Mouse (Mus musculus) neural tube, embryonic 11.5 days (tissue): ENCODE measurements around the gene Zcchc8. TPM values are rescaled to one million over a fixed set of nuclear protein-coding genes. Genes with fewer than 3 reads are reported as not detected.

Experiments used
- ATAC-seq: fragments of 200-750 bp; cut with Nextera tagmentation; 2 replicates; pipeline ENCODE4 v1.8.0; 2017; ENCODE audit warnings: moderate number of reproducible peaks, mild to moderate bottlenecking, moderate TSS enrichment, moderate library complexity; ENCODE audit not compliant: insufficient read depth, low FRiP score, low TSS enrichment
- DNase-seq: peaks from one replicate; pipeline ENCODE4 v3.0.0-alpha.2; 2015; ENCODE audit warnings: low spot score
- H3K27ac ChIP-seq: fragments of 300-500 bp; sonication (generic); 2 replicates; pipeline ENCODE4 v1.5.1; 2014; ENCODE audit warnings: low read depth, mild to moderate bottlenecking, low read length
- H3K27me3 ChIP-seq: fragments of 300-500 bp; sonication (generic); 2 replicates; pipeline ENCODE4 v1.6.1; 2014; ENCODE audit warnings: mild to moderate bottlenecking, low read length, mixed read lengths; ENCODE audit not compliant: control insufficient read depth, insufficient read depth
- H3K36me3 ChIP-seq: fragments of 300-500 bp; sonication (generic); 2 replicates; pipeline ENCODE4 v1.6.1; 2014; ENCODE audit warnings: mild to moderate bottlenecking, low read length, moderate library complexity, mixed read lengths; ENCODE audit not compliant: control insufficient read depth, insufficient read depth
- H3K4me1 ChIP-seq: fragments of 300-500 bp; sonication (generic); 2 replicates; pipeline ENCODE4 v1.6.1; 2014; ENCODE audit warnings: low read length, mixed read lengths; ENCODE audit not compliant: control insufficient read depth, insufficient read depth
- H3K4me2 ChIP-seq: fragments of 300-500 bp; sonication (generic); 2 replicates; pipeline ENCODE4 v1.6.1; 2014; ENCODE audit warnings: low read depth, mild to moderate bottlenecking, moderate library complexity
- H3K4me3 ChIP-seq: fragments of 300-500 bp; sonication (generic); 2 replicates; pipeline ENCODE4 v1.5.1; 2014; ENCODE audit warnings: low read depth, low read length
- H3K9ac ChIP-seq: fragments of 300-500 bp; sonication (generic); 2 replicates; pipeline ENCODE4 v1.6.1; 2014; ENCODE audit warnings: mild to moderate bottlenecking, low read length
- H3K9me3 ChIP-seq: fragments of 300-500 bp; sonication (generic); 2 replicates; pipeline ENCODE4 v1.6.1; 2016; ENCODE audit warnings: low read length; ENCODE audit not compliant: control insufficient read depth
- WGBS: fragments of 180-500 bp; shearing (Covaris S2); extraction: QIAGEN DNeasy Blood & Tissue Kit; methylation state at CpG from one replicate; pipeline ENCODE4 v1.1.7; 2014; 5-methylcytosine and 5-hydroxymethylcytosine counted together
- polyA plus RNA-seq: library from polyadenylated mRNA; unstranded; fragments of >200 nt; fragmentation: Nextera tagmentation; extraction: Ambion mirVana; gene quantifications from 2 replicates; pipeline ENCODE4 v1.2.1, GENCODE M21; 2014

Gene Zcchc8
- polyA plus RNA-seq, 1 experiment from 2014 or later: 71.3 TPM

DNA sequence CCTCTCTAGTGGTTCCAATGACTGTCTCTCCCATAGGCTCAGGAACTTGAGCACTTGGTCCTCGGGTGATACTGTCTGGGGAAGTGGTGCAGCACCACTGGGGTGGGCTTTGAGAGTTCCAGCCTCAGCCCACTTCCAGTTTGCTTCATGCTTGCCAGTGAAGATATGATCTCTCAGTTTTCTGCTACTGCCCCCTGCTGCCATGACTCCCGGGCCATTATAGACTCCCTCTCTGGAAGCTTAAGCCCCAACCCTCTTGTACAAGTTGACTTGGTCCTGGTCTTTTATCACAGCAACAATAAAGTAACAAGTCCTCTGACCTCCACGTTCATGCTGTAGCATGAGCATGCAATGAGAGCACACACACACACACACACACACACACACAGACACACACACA lies 41.8 kb downstream of the Zcchc8 start:
- Histone ChIP-seq H3K9ac (no peak overlapping the region), H3K27ac (no peak overlapping the region), H3K27me3 (no peaks in the 10 kb centered on the region), H3K4me2 (no peak overlapping the region), H3K9me3 (no peaks in the 10 kb centered on the region), H3K4me1 (peaks cover 9% of the 10 kb centered on the region), H3K4me3 (no peak overlapping the region), H3K36me3 (no peaks in the 10 kb centered on the region)
- ATAC-seq (no peak), DNase-seq (no peak)
- WGBS: 68% methylated on average over 3 of the region's 3 CpGs

DNA sequence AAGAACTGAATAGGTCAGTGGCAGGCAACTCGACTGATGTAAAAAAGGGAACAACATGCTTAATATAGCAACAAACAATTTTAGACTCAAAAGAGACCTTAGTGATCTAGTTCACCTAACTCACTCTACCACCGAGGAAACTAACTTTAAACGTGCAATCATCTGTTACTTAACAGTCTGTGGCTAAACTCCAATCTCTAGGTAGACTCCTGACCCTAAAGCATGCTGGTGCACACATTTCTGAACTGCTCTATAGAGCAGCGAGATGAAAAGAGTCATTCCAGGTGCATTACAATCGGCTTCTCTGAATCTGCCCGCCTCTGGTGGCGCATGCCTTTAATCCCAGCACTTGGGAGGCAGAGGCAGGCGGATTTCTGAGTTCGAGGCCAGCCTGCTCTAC lies 45.2 kb downstream of the Zcchc8 start:
- Histone ChIP-seq H3K4me2 (no peak overlapping the region), H3K9me3 (no peaks in the 10 kb centered on the region), H3K27ac (no peak overlapping the region), H3K4me1 (0 out of 2 replicates have a peak, but pooled peaks cover 6% of the 10 kb centered on the region), H3K36me3 (no peaks in the 10 kb centered on the region), H3K9ac (no peak overlapping the region), H3K4me3 (no peak overlapping the region), H3K27me3 (no peaks in the 10 kb centered on the region)
- WGBS: 91% methylated on average over 9 of the region's 9 CpGs
- DNase-seq (no peak), ATAC-seq (no peak)

DNA sequence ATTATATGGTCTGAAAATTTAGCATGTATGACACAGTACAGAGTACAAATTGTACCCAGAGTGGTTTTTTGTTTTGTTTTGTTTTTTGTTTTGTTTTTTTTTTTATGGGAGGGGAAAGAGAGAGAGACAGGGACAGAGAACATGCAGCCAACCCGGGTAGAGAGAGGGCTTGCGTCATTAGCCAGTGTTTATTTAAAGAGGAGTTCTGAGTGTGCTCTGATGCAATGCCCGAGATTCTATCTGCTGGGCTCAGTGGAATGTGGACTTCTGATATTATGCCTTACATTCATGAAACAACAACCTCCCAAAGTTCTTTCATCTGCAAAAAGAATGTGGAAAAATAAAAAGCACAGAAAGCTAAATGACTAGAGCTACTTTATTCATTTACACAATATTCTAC lies 45.7 kb downstream of the Zcchc8 start:
- 0 out of 2 replicates have a peak, but pooled peaks cover 6% of the 10 kb centered on the region for H3K4me1 ChIP-seq
- WGBS: 53% methylated on average over 3 of the region's 3 CpGs
- H3K4me3 ChIP-seq: no peak overlapping the region
- H3K27ac ChIP-seq: no peak overlapping the region
- H3K9ac ChIP-seq: no peak overlapping the region
- no peak for ATAC-seq
- no peak overlapping the region for H3K4me2 ChIP-seq
- no peaks in the 10 kb centered on the region for H3K36me3 ChIP-seq
- DNase-seq: no peak
- H3K9me3 ChIP-seq: no peaks in the 10 kb centered on the region
- H3K27me3 ChIP-seq: no peaks in the 10 kb centered on the region

DNA sequence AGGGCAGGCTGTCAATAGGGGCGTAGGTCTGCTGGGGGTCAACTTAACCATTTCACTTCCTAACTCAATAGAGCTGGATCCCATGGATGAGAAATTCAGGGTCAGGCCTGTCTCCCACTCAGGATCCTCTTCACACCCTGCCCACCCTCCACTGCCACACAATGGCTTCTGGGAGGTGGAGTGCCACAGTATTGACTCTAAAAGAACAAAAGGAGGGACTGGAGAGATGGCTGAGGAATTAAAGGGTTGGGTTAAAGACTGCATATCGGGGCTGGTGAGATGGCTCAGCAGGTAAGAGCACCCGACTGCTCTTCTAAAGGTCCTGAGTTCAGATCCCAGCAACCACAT lies 49.5 kb downstream of the Zcchc8 start:
- H3K4me2 ChIP-seq: no peak overlapping the region
- no peak overlapping the region for H3K4me3 ChIP-seq
- H3K9ac ChIP-seq: no peak overlapping the region
- ATAC-seq (no peak), DNase-seq (no peak)
- no peak overlapping the region for H3K27ac ChIP-seq
- 0 out of 2 replicates have a peak, but pooled peaks cover 6% of the 10 kb centered on the region for H3K4me1 ChIP-seq
- H3K9me3 ChIP-seq: no peaks in the 10 kb centered on the region
- WGBS: 69% methylated on average over 3 of the region's 3 CpGs
- no peaks in the 10 kb centered on the region for H3K36me3 ChIP-seq
- H3K27me3 ChIP-seq: no peaks in the 10 kb centered on the region

DNA sequence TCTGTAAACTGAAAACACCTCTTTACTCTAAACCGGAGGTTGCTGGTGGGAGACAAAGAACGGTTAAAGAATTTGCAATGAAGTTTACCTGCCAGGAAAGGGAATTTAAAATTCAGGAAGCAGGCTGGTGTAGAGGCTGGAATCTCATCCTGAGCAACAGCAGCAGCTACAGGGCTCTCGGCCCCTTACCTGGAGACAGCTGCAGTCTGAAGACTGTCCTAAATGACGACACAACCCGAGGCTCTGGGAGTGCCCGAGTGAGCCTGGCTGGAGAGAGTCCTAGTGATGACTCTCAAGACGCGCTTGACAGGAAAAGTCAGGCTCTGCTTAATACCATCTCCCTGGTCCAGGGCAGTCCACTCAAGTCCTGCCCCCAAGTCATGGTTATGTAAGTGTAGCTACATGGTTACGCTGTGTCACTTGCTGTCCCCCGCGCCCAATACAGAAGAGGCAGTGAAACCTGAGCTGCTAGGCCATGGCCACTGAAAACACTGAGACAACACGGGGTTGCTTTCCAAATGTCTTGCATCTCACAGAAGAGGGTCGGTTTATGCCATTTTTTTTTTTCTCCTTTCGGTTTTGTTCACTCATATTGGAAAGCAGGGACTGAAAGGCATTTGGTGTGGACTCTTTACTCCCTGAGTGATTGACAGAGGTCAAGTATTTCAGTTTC lies 50.0 kb downstream of the Zcchc8 start:
- no peak overlapping the region for H3K9ac ChIP-seq
- no peak overlapping the region for H3K27ac ChIP-seq
- DNase-seq (no peak), ATAC-seq (no peak)
- no peaks in the 10 kb centered on the region for H3K27me3 ChIP-seq
- 45% methylated on average over 14 of the region's 14 CpGs for WGBS
- H3K4me3 ChIP-seq: no peak overlapping the region
- H3K4me2 ChIP-seq: no peak overlapping the region
- H3K9me3 ChIP-seq: no peaks in the 10 kb centered on the region
- H3K4me1 ChIP-seq: 0 out of 2 replicates have a peak, but pooled peaks cover 6% of the 10 kb centered on the region
- no peaks in the 10 kb centered on the region for H3K36me3 ChIP-seq

DNA sequence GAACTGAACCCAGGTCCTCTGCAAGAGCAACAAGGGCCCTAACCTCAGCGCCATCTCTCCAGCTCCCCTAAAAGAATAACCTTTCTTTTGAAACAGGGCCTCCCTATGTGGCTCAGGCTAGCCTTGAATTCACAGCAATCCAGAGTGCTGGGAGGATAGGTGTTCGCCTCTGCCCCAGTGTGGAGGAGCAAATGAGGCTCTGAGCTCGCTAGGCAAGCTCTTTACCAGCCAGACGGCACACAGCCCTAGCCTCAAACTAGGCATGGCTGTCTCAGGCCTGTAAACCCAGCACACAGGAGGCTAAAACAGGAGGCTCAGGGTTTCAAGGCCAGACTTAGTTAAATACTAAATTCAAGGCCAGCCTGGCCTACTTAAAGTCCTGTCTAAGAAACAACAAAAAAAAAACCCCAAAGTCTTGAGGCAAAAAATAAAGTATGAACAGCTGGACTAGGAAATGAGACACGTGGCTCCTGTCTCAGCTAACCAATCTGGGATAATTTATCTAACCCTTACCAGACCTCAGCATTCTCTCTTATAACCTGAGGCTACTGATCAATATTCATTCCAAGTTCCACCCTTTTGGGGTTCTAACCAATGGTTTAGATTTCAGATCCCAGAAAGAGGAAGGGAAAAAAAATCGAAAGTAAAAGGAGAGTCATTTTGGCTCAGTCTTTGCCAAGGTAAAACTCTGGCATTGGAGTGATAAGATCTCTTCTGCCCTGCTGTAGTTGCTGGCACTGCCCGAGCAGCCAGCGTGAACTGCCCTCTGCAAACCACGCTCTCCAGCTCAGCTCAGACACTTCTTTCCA lies 50.7 kb downstream of the Zcchc8 start:
- 82% methylated on average over 9 of the region's 9 CpGs for WGBS
- no peak for ATAC-seq
- no peak for DNase-seq

DNA sequence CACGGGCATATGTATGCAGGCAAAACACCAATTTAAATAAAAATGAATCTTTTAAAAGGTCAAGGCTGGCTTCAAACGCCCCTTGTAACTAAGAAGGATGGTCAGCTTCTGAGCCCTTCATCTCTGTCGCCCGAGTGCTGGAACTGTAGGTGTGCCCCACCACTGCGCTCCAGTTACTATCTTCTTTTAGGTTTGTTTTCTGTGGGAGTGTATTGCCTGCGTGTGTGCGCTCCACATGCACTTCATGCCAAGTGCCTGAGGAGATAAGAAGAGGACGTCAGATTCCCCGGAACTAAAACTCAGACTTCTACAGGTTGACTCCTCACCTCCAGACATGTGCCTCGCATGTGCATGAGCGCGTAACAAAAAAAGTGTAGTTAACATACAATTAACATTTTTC lies 53.0 kb downstream of the Zcchc8 start:
- Histone ChIP-seq H3K36me3 (no peaks in the 10 kb centered on the region), H3K4me3 (no peak overlapping the region), H3K4me2 (no peak overlapping the region), H3K27ac (no peak overlapping the region), H3K9me3 (no peaks in the 10 kb centered on the region), H3K27me3 (no peaks in the 10 kb centered on the region), H3K4me1 (0 out of 2 replicates have a peak, but pooled peaks cover 4% of the 10 kb centered on the region), H3K9ac (no peak overlapping the region)
- ATAC-seq (no peak), DNase-seq (no peak)
- WGBS: 92% methylated on average over 12 of the region's 12 CpGs

More for the DNA sequence above, 50.7 kb downstream of the Zcchc8 start:
- Histone ChIP-seq H3K4me1 (0 out of 2 replicates have a peak, but pooled peaks cover 6% of the 10 kb centered on the region), H3K36me3 (no peaks in the 10 kb centered on the region), H3K27me3 (no peaks in the 10 kb centered on the region), H3K9ac (no peak overlapping the region), H3K4me2 (no peak overlapping the region), H3K27ac (no peak overlapping the region), H3K9me3 (no peaks in the 10 kb centered on the region), H3K4me3 (no peak overlapping the region)

DNA sequence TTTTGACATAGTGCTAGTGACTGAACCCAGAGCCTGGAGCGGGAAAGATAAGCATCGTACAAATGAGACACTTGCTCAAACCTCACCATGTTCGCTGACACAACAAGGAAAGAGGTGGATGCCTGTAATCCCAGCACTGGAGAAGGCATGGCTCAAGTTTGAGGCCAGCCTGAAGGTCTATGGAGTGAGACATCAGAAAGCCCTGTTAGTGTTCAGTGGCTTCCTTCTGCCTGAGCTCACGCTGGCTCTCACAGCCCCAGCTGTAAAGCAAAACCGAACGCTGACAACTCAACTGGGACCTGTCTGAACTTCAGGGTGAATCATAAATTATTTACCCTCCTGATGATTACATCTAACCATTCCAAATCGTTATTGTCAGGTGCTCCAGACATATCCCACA lies 54.9 kb downstream of the Zcchc8 start:
- H3K27ac ChIP-seq: no peak overlapping the region
- no peaks in the 10 kb centered on the region for H3K4me1 ChIP-seq
- no peak for ATAC-seq
- H3K27me3 ChIP-seq: no peaks in the 10 kb centered on the region
- H3K9me3 ChIP-seq: no peaks in the 10 kb centered on the region
- no peak overlapping the region for H3K4me2 ChIP-seq
- DNase-seq: no peak
- H3K4me3 ChIP-seq: no peak overlapping the region
- no peak overlapping the region for H3K9ac ChIP-seq
- 84% methylated on average over 7 of the region's 7 CpGs for WGBS
- no peaks in the 10 kb centered on the region for H3K36me3 ChIP-seq

DNA sequence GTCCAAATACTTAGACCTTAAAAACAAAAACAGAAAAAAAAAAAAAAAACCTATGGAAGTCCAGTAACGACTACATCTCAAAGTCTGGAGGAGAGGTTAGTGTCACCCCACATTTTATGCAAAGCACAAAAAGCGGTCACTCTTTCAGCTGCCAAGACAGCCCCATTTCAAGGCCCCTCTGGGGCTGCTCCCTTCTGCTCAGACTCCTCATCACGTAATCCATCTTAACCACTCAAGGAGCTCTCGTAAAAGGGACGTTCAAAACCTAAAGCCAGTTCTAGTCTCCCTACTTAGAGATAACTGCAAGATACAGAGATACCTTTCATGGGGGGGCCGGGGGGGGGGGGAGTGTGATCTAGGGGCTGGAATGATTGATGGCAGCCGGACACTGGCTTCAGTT lies 56.6 kb downstream of the Zcchc8 start:
- DNase-seq (no peak), ATAC-seq (no peak)
- Histone ChIP-seq H3K27me3 (no peaks in the 10 kb centered on the region), H3K9me3 (no peaks in the 10 kb centered on the region), H3K36me3 (no peaks in the 10 kb centered on the region), H3K27ac (no peak overlapping the region), H3K9ac (no peak overlapping the region), H3K4me2 (no peak overlapping the region), H3K4me3 (no peak overlapping the region), H3K4me1 (no peaks in the 10 kb centered on the region)
- WGBS: 80% methylated on average over 7 of the region's 7 CpGs
